Mouse (Mus musculus) cerebellum, adult 9-10 months (tissue): ENCODE results near the gene Pcolce2.

Experiments used
- DNase-seq: peaks from one replicate; pipeline ENCODE4 v3.0.0; 2022

The Pcolce2 gene

DNA sequence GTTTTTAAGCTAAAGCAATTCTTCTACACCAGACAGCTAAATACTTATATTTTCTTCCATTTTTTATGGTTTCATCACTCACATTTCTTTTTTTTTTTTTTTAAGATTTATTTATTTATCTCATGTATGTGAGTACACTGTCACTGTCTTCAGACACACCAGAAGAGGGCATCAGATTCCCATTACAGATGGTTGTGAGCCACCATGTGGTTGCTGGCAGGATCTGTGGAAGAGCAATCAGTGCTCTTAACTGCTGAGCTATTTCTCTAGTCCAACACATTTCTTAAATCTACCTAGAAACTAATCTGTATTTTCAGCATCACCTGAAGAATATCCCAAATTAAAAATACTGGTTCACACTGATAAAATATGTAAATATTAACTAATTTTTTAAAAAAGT, 98.8 kb downstream of the Pcolce2 start:
- DNase-seq = no peak

DNA sequence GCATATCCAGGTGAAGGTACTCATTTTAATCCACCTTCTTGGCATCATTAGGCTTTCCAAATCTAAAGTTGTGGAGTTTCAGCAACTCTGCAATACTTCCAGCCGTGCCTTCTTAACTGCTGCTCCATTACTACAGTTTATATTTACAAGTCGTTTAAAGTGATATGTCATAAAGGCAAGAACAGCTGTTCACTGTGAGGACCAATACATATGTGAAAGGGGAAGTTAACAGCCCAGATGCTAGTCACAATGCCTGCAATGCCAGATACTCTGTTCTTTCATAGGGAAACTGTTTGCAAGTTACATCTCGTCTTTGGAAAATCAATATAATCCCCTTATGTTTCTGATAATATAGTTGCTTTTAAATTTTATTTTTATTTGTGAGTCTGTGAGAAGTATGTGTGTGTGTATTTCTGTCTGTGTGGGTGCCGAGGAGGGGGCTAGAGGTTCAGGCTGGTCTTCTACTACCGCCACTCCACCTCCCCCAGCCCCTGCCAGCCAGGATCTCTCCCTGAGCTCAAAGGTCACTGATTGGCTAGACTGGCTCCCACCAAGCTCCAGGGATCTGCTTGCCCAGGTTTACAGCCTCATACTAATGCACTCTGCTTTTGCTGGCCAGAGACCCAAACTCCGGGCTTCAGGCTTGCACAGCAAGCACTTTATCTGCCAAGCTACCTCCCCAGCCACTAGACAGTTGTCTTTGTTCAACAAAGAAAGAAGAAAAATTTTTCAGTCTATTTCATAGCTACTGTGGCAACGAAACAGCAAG, 107.6 kb downstream of the Pcolce2 start:
- no peak for DNase-seq

DNA sequence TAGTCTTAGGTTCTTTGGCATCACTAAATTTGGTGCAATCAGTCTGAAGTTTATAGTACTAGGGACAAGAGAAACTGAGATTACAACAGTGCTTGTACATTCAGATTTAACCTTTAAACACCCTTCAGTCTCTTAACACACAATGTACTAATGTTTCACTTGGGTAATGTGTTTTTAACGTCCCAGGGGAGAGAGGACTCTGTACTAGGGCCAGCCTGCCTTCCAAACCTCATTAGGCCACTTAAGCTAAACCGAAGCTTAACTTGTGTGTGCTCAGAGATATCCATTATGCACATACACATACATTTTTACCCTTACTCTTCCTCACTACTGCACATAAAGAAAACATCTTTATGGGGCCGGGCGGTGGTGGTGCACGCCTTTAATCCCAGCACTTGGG, 109.9 kb downstream of the Pcolce2 start:
- DNase-seq = no peak
